Comparison of ENCODE assay signal across 15 mouse cellular contexts in the genomic region with DNA sequence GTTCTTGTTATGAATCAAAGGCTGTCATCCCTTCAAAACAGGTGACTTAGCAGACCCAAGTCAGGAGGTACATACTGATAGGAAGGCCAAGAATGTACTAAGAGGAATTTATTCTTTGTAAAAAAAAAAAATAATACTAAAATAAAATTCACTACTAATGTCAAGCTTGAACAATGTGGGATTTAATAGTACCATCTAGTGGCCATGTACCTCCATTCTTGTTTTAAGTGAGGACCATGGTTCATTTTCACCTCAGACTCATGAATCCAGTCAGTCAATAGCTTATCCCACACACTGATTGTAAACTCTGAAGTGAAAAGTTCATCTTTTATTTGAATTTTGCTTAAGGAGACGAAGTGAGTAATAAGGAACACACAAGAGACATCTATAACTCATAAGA.
"Had no signal": no experiment of that assay in that cellular context is flagged by ENCODE, and none has a peak within 500 bp of the region (broad histone marks: within the 10 kb centered on the region; RNA-seq: fewer than 3 reads in every experiment).

No protein-coding gene starts in this region.

- H3K4me1 ChIP-seq: limb, embryonic 15.5 days; liver, embryonic 12.5 days; lung, embryonic 15.5 days; midbrain, embryonic 10.5 days; stomach, embryonic 15.5 days had no signal

- ATAC-seq: liver, embryonic 12.5 days had no signal

- DNase-seq: kidney, adult 2 months; kidney, postnatal 36 days; lung, postnatal 4 days; midbrain, embryonic 14.5 days; retina, postnatal 1 day; right cerebral cortex, postnatal 4 days; spleen, adult 18-20 months; thymus, postnatal 36 days had no signal

- H3K27ac ChIP-seq: kidney, embryonic 15.5 days; limb, embryonic 15.5 days; liver, embryonic 12.5 days; lung, embryonic 15.5 days; midbrain, embryonic 10.5 days; neural tube, embryonic 13.5 days; stomach, embryonic 15.5 days had no signal

- H3K9ac ChIP-seq: kidney, embryonic 15.5 days; limb, embryonic 15.5 days; liver, embryonic 12.5 days; lung, embryonic 15.5 days; neural tube, embryonic 13.5 days; stomach, embryonic 15.5 days had no signal

- H3K4me2 ChIP-seq: kidney, embryonic 15.5 days; limb, embryonic 15.5 days; liver, embryonic 12.5 days; lung, embryonic 15.5 days; neural tube, embryonic 13.5 days; stomach, embryonic 15.5 days had no signal

- H3K9me3 ChIP-seq: kidney, embryonic 15.5 days; limb, embryonic 15.5 days; liver, embryonic 12.5 days; lung, embryonic 15.5 days; midbrain, embryonic 10.5 days; neural tube, embryonic 13.5 days; stomach, embryonic 15.5 days had no signal

- H3K27me3 ChIP-seq: kidney, embryonic 15.5 days; limb, embryonic 15.5 days; liver, embryonic 12.5 days; lung, embryonic 15.5 days; neural tube, embryonic 13.5 days; stomach, embryonic 15.5 days had no signal

- H3K4me3 ChIP-seq: kidney, embryonic 15.5 days; limb, embryonic 15.5 days; liver, embryonic 12.5 days; lung, embryonic 15.5 days; midbrain, embryonic 10.5 days; neural tube, embryonic 13.5 days; stomach, embryonic 15.5 days had no signal

- H3K36me3 ChIP-seq: kidney, embryonic 15.5 days; limb, embryonic 15.5 days; liver, embryonic 12.5 days; lung, embryonic 15.5 days; midbrain, embryonic 10.5 days; neural tube, embryonic 13.5 days; stomach, embryonic 15.5 days had no signal
